Mouse (Mus musculus) liver, adult 2 months (tissue): Measurements from ENCODE around the gene Gm11541.

Experiments used
- CTCF ChIP-seq: fragments of 200-500 bp; IDR thresholded peaks from 2 replicates; pipeline ENCODE4 v1.5.1; 2011; ENCODE audit warnings: low read depth, low read length, control low read depth
- POLR2A ChIP-seq: fragments of 200-500 bp; IDR thresholded peaks from 2 replicates; pipeline ENCODE4 v1.6.1; 2011; ENCODE audit warnings: low read length, control low read depth; ENCODE audit not compliant: insufficient read depth; ENCODE audit errors: extremely low read depth

GRCm38 (mm10) chr11:94718113-94718909 lies 14.0 kb upstream of the Gm11541 start:
- TF ChIP-seq CTCF = no peak
- TF ChIP-seq POLR2A = no peak
